In genomic region chr5:38479545-38479907, GRCm38 (mm10) we compare ENCODE assay signal across 8 mouse cellular contexts. TPM values are rescaled to one million over a fixed set of nuclear protein-coding genes. Genes with fewer than 3 reads are reported as not detected.
DNase-seq lines count a peak whose midpoint lies in the region; ATAC-seq and TF ChIP-seq lines count a peak whose summit lies in the region.
"Not testable (repeated sequence)": the region's sequence is repeated elsewhere in the genome, so short reads cannot be mapped to it uniquely, and the experiment has no call there.

No protein-coding gene starts in this region.

- not testable (repeated sequence) for DNase-seq in cerebellum, adult 2 months; liver, adult 2 months (ENCODE audit: extremely low read depth, low read depth, low spot score)

- peaks cover 28% of the 10 kb centered on the region for H3K4me1 ChIP-seq in cerebellum, adult 2 months (ENCODE audit: control insufficient read depth, insufficient read depth, low read length)
- H3K4me1 ChIP-seq in forebrain, embryonic 13.5 days = peaks cover 13% of the 10 kb centered on the region
- not testable (repeated sequence) for H3K4me1 ChIP-seq in heart, embryonic 14.5 days (ENCODE audit: control insufficient read depth in 2 of 2, insufficient read depth in 2 of 2, low read length in 2 of 2); intestine, embryonic 16.5 days (ENCODE audit: control insufficient read depth, insufficient read depth, low read length)
- peaks cover 27% of the 10 kb centered on the region for H3K4me1 ChIP-seq in liver, adult 2 months (ENCODE audit: control insufficient read depth, insufficient read depth, low read length)
- peaks cover 51% of the 10 kb centered on the region for H3K4me1 ChIP-seq in megakaryocyte, embryonic 14.5 days
- peaks cover 11% of the 10 kb centered on the region for H3K4me1 ChIP-seq in neural tube, embryonic 14.5 days (ENCODE audit: control insufficient read depth, insufficient read depth, low read length)

- H3K79me2 ChIP-seq in liver, adult 2 months (ENCODE audit: control insufficient read depth, insufficient read depth, low read length) = not testable (repeated sequence)

- not testable (repeated sequence) for TF ChIP-seq CTCF in cerebellum, adult 2 months (IDR thresholded peaks at IDR 0.05; ENCODE audit: borderline replicate concordance, insufficient read depth, low read depth, low read length); liver, adult 2 months (IDR thresholded peaks at IDR 0.05; ENCODE audit: low read depth, low read length)

- H3K4me3 ChIP-seq in cerebellum, adult 2 months (replicated peaks; ENCODE audit: insufficient read depth, low read depth, low read length) = peak overlapping the region; percentile 35
- H3K4me3 ChIP-seq in forebrain, embryonic 13.5 days; neural tube, embryonic 14.5 days (ENCODE audit: low read depth, low read length): not testable (repeated sequence)
- H3K4me3 ChIP-seq in heart, embryonic 14.5 days (ENCODE audit: control insufficient read depth in 1 of 2, insufficient read depth in 1 of 2, low read depth in 1 of 2, low read length in 2 of 2) = peak overlapping the region; percentile 19 to 36
- H3K4me3 ChIP-seq in intestine, embryonic 16.5 days (ENCODE audit: low read length) = peak overlapping the region; percentile 55
- peak overlapping the region; percentile 26 for H3K4me3 ChIP-seq in liver, adult 2 months (ENCODE audit: insufficient read depth, low read depth, low read length)
- H3K4me3 ChIP-seq in megakaryocyte, embryonic 14.5 days (replicated peaks) = peak overlapping the region; percentile 94

- not testable (repeated sequence) for H3K9ac ChIP-seq in forebrain, embryonic 13.5 days; heart, embryonic 14.5 days (ENCODE audit: low read length); neural tube, embryonic 14.5 days (replicated peaks; ENCODE audit: low read depth, low read length)
- H3K9ac ChIP-seq in intestine, embryonic 16.5 days (ENCODE audit: low read depth, low read length) = peak overlapping the region; percentile 58
- H3K9ac ChIP-seq in liver, adult 2 months (ENCODE audit: low read depth, low read length) = peak overlapping the region; percentile 51

- not testable (repeated sequence) for H3K9me3 ChIP-seq in forebrain, embryonic 13.5 days (replicated peaks); heart, embryonic 14.5 days (ENCODE audit: control insufficient read depth, low read length); intestine, embryonic 16.5 days (ENCODE audit: control insufficient read depth, low read length); neural tube, embryonic 14.5 days (ENCODE audit: control insufficient read depth, low read length)
- H3K9me3 ChIP-seq in megakaryocyte, embryonic 14.5 days = peaks cover 10% of the 10 kb centered on the region; the same call in 1 of the 2 replicates

- not testable (repeated sequence) for H3K36me3 ChIP-seq in forebrain, embryonic 13.5 days (ENCODE audit: poor library complexity, severe bottlenecking); heart, embryonic 14.5 days (ENCODE audit: control insufficient read depth, insufficient read depth, low read length); intestine, embryonic 16.5 days (ENCODE audit: control insufficient read depth, insufficient read depth, low read length); liver, adult 2 months (ENCODE audit: control insufficient read depth, insufficient read depth, low read length); neural tube, embryonic 14.5 days (ENCODE audit: control insufficient read depth, insufficient read depth, low read length)
- peaks cover 26% of the 10 kb centered on the region for H3K36me3 ChIP-seq in megakaryocyte, embryonic 14.5 days (replicated peaks; ENCODE audit: low read length)

- H3K27ac ChIP-seq in cerebellum, adult 2 months (ENCODE audit: insufficient read depth, low read length) = peak overlapping the region; percentile 44
- not testable (repeated sequence) for H3K27ac ChIP-seq in forebrain, embryonic 13.5 days
- peak overlapping the region; percentile 8 to 47; a peak in 3 of 4 replicates for H3K27ac ChIP-seq in heart, embryonic 14.5 days (replicated peaks in 1 of 2; ENCODE audit: control insufficient read depth in 1 of 2, insufficient read depth in 1 of 2, low read depth in 2 of 2, low read length in 2 of 2)
- peak overlapping the region; percentile 92 for H3K27ac ChIP-seq in intestine, embryonic 16.5 days (ENCODE audit: low read length)
- H3K27ac ChIP-seq in liver, adult 2 months (replicated peaks; ENCODE audit: insufficient read depth, low read depth, low read length) = peak overlapping the region; percentile 78
- peak overlapping the region; percentile 23; the same call in 1 of the 2 replicates for H3K27ac ChIP-seq in neural tube, embryonic 14.5 days (ENCODE audit: low read depth, low read length)

- peak; percentile 1 for ATAC-seq in CD4-positive, CD25-positive, alpha-beta regulatory T cell, adult 4 months
- peak; percentile 11; the same call in 1 of the 2 replicates for ATAC-seq in forebrain, embryonic 13.5 days
- not testable (repeated sequence) for ATAC-seq in heart, embryonic 14.5 days (ENCODE audit: insufficient number of reproducible peaks, insufficient read depth, low FRiP score, low read depth)
- peak; percentile 68 for ATAC-seq in intestine, embryonic 16.5 days
- peak; percentile 62 for ATAC-seq in neural tube, embryonic 14.5 days (ENCODE audit: low read depth)

- H3K4me2 ChIP-seq in forebrain, embryonic 13.5 days = peak overlapping the region; percentile 45
- H3K4me2 ChIP-seq in heart, embryonic 14.5 days (ENCODE audit: low read length) = peak overlapping the region; percentile 65
- H3K4me2 ChIP-seq in intestine, embryonic 16.5 days (ENCODE audit: low read depth, low read length) = peak overlapping the region; percentile 83
- peak overlapping the region; percentile 42; the same call in 1 of the 2 replicates for H3K4me2 ChIP-seq in neural tube, embryonic 14.5 days (ENCODE audit: low read depth, low read length)

- TF ChIP-seq POLR2A in cerebellum, adult 2 months (IDR thresholded peaks at IDR 0.05; ENCODE audit: borderline replicate concordance, insufficient read depth, low read length); liver, adult 2 months (IDR thresholded peaks at IDR 0.05; ENCODE audit: extremely low read depth, insufficient read depth, low read length): not testable (repeated sequence)

- not testable (repeated sequence) for H3K27me3 ChIP-seq in cerebellum, adult 2 months (ENCODE audit: control insufficient read depth, insufficient read depth, low read length); forebrain, embryonic 13.5 days; heart, embryonic 14.5 days (ENCODE audit: control insufficient read depth, insufficient read depth, low read length); intestine, embryonic 16.5 days (replicated peaks; ENCODE audit: control insufficient read depth, insufficient read depth, low read length); liver, adult 2 months (ENCODE audit: control insufficient read depth, insufficient read depth, low read length); megakaryocyte, embryonic 14.5 days (replicated peaks); neural tube, embryonic 14.5 days (ENCODE audit: control insufficient read depth, insufficient read depth, low read length)

RNA-seq across cellular contexts. Expression of gene Slc2a9, which starts 23.4 kb away (rescaled TPM):
- 1 to 10 TPM; 7.9 TPM for polyA plus RNA-seq in CD4-positive, CD25-positive, alpha-beta regulatory T cell, adult 4 months (2017; shearing (Covaris generic))
- 1.6 and 1.8 TPM in 2 replicates for polyA plus RNA-seq in cerebellum, adult 2 months (2012; rRNA removed)
- 0.05 and 0.28 TPM in 2 replicates for polyA plus RNA-seq in forebrain, embryonic 13.5 days (2015; fragmentation: Nextera tagmentation; extraction: Ambion mirVana)
- 0.32 and 0.35 TPM in 2 replicates for polyA plus RNA-seq in heart, embryonic 14.5 days (2014; fragmentation: Nextera tagmentation; extraction: Ambion mirVana)
- 2.5 and 2.6 TPM in 2 replicates for polyA plus RNA-seq in intestine, embryonic 16.5 days (2015; fragmentation: Nextera tagmentation; extraction: Ambion mirVana)
- 48.3 and 80.8 TPM in 2 replicates for total RNA-seq in liver, adult 2 months (2014; rRNA removed)
- polyA plus RNA-seq in liver, adult 2 months (2012; rRNA removed) = 30.7 and 33.0 TPM in 2 replicates
- polyA plus RNA-seq in megakaryocyte, embryonic 14.5 days (2012; ENCODE audit: insufficient read depth, low replicate concordance) = 0.91 and 1.1 TPM in 2 replicates
- 0.61 and 0.80 TPM in 2 replicates for polyA plus RNA-seq in neural tube, embryonic 14.5 days (2014; fragmentation: Nextera tagmentation; extraction: Ambion mirVana)
